Mouse (Mus musculus) ES-CJ7 (cell line): ENCODE results near the gene Ccr6.

ENCODE experiments used
- DNase-seq: peaks from one replicate; pipeline ENCODE4 v3.0.0; 2011; ENCODE audit warnings: low read depth, low spot score

The Ccr6 gene

DNA sequence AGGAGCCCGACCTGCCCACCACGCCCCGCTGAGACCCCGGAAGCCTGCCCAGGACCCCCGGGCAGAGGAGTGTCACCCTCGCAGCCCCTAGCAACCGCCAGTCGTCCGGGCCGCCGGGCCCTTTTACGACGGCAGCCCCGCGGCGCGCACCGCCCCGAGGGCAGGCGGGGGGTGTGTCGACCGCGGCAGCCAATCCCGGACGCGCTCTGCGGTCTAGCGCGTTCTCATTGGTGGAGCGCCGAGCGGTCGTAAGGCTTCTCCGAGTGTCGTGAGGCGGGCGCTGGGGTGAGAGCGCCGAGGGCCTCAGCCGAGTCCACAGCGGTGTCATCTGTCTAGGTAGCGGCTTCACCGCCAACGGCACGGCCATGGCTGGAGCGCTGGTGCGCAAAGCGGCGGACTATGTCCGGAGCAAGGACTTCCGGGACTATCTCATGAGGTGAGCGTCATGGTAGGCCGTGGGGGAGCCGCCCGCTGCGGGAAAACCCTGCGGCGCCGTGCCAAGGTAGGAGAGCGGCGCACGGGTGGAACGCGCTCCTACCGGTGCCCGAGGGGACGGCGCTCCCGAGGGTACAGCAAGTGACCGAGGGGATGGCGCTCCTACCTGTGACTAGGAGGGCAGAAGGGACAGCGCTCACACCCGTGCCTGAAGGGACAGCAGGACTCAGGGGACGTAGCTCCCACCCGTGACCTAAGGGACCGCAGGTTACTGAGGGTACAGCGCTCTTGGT lies 47.8 kb downstream of the Ccr6 start:
- DNase-seq = peak; percentile 95

DNA sequence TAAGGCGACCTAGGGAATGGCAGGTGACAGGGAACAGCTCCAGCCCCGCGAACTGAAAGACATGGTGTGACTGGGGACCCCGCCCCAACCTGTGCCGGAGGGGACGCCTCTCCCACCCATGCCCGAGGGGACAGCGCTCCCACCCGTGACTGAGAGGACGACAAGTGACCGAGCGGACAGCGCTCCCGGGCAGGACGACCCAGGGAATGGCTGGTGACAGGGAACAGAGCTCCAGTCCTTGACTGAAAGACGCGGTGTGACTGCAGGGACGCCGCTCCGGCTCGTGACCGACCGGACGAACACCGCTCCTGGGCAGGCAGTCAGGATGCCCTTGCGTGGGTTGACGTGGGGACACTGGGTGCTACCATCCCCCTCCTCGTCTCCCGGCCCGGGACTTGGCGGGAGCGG lies 48.4 kb downstream of the Ccr6 start:
- DNase-seq = peak; percentile 17

DNA sequence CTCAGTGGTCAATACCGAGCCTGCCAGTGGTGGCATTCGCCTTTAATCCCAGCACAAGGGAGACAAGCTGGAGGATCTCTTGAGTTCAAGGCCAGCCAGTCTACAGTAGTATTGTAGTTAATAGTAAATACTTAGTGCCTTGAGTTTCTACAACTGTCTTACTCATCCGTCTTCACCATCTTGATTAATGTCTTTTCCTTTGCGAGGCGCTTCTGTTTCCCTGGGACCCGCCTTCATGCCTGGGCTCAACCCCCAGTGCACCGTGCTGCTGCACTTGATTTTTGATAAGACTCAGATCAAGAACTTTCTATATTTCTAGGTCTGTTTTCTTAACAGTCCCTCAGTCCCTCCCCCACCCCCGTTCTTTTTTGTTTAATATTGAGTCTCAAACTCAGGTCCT lies 49.2 kb downstream of the Ccr6 start:
- DNase-seq = no peak

DNA sequence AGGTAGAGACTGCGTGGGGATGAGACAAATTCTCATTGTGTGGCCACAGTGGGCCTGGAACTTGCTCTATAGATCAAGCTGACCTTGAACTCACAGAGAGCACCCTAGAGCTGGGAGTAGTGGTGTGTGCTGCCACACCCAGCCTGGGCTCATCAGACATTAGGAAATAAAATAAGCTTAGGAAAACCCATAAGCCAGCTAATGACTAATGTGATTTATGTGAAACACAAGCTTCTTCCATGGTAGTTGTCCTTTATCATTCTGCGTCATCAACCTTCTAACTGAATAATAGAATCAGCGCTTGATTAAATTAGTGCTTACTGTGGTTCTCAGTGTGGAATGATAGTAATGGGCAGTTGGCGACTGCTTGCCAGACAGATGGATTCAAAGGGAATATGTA lies 51.1 kb downstream of the Ccr6 start:
- DNase-seq = no peak

DNA sequence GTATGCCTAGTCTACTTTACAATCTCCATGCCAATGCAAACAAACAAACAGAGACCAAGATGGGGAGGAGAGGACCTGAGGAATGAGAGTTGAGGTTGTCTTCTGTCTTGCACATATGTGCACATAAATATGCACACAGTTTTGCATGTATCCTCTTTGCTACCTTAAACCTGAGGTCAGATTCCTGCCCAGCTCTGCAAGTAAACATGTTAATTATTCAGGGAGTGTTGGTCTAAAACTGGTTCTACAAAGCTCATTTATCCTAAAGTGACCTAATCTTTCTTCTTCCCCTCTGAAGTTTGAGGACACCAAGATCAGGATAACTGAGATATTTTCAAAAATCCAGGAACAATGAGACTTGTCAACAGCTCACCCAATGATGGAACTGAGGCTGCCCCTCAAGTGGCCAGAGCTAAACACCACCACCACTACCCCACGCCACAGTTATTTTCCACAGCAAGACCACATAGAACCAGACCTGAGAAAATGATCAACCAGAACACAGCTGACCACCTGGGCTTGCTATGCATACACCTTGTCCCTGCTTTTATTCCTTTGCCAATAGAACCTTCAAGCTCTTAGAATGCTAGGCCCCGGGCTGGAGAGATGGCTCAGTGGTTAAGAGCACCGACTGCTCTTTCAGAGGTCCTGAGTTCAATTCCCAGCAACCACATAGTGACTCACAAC lies 54.3 kb downstream of the Ccr6 start:
- DNase-seq = no peak

DNA sequence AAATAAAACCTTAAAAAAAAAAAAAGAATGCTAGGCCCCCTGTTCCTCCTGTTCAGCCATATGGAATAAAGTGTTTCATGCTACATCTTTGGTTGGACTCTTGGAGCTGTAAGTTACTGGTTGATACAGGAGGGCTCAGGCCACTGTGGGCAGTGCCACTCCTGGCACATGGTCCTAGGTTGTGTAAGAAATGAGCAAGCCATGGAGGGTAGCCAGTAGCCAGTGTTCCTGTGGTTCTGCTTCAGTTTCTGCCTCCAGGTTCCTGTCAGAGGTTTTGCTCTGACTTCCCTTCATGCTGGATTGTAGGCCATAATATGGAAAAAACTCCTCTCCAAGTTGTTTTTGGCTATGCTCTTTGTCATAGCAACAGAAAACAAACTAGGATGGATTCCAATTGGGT lies 54.9 kb downstream of the Ccr6 start:
- DNase-seq = no peak

DNA sequence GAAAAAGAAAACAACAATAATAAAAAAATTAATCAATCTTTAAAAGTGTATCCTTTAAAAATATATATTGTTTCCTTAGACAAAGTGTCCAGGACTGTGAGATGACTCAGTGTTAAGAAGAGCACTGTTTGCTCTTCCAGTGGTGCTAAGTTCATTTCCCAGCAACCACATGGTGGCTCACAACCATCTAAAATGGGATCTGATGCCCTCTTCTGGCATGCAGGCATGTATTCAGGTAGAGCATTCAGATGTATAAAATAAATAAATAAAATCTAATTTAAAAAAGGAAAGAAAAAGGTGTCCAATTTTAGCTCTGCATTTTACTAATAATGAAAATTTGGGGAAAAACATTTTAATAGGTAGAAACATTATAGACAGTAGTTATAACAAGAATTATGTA lies 60.0 kb downstream of the Ccr6 start:
- DNase-seq = no peak

DNA sequence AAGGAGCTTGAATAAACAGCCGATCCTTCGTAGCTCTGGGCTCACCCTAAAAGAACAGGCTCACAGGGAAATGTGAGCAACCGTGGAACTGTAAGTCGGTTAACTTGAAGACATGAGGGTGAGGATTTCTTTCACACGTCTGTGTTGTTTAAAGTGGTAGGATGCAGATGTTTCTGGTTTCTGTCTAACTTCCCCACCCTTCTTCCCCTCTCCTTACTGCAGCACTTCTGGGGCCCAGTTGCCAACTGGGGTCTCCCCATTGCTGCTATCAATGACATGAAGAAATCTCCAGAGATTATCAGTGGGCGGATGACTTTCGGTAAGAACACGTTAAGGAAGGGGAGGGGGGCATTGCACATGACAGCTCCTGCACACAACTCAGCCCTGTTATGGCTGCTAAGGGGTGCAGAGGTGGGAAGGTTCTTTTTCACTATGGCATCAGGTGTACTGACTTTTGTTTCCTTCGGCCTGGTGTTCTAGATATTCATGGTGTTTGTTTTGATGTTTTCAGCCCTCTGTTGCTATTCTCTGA lies 60.5 kb downstream of the Ccr6 start:
- no peak for DNase-seq

DNA sequence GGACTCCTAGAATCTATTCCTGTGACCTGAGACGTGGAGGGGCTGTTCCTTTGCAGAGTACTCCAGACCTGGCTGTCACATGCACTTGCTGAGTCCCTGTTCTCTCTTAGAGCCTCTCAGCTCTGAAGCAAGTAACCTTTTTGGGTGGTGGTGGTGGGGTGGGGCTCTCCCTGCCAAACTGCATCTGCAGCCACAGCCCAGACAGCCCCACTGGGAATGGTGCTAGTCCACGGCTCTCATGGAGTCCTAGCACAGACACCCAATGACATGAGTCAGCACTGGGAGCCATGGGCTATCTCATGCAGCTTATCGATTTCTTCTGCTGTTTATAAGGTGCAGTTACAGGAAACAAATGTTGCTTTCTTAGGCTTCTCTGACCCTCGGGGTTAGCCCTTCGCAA lies 61.9 kb downstream of the Ccr6 start:
- DNase-seq = no peak

DNA sequence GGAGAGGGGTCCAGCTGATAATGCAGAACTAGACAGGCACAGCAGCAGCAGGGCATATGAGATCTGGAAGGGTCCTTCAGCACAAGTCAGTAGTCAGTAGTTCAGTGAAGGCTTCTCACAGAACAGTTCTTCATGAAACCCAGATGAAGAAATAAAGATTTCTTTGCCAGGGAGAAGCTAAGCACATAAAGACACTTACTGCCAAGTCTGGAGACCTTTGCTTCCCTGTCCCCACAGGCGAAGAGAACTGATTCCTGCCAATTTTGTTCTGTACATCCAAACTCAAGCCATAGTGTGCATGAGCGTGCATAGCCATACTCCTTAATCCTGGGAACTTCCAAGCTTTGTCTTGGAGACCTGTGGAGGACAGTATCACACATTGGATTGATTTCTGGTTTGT lies 62.4 kb downstream of the Ccr6 start:
- no peak for DNase-seq

DNA sequence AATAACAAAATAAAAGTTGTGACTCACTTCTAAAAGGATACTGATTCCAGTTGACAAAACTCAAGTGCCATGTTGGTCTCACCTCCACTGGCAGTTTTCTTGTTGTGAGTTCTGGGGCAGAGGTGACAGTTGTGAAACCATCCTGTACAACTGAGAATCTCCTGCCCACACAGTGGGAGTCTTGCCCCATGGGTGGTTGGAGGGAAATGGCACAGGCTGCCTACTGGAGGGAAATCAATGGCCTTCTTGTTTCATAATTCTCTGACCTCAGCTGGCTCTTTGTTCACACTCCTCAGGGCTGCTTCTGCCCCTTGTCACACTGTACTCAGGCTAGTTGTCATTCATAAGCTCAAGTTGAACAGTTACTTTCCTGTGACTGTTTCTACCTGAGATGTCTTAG lies 63.7 kb downstream of the Ccr6 start:
- DNase-seq = no peak

DNA sequence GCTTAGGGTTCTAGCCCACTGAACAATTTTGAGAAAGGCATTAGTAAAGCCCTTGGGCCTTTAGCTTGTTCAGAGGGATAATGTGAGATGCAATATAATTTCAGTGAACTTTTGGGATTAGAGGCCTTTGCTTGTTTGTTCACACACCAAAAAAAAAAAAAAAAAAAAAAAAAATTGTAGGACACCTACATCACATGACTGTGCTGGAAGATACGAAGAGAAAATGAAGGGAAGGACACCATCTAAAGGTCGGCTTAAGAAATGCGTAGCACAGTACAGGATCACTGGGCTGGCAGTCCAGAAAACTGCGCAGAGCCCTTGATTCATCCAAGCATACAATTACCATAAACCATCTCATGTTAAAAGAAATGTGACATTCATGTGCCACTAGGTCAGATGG lies 65.7 kb downstream of the Ccr6 start:
- peak; percentile 30 for DNase-seq

DNA sequence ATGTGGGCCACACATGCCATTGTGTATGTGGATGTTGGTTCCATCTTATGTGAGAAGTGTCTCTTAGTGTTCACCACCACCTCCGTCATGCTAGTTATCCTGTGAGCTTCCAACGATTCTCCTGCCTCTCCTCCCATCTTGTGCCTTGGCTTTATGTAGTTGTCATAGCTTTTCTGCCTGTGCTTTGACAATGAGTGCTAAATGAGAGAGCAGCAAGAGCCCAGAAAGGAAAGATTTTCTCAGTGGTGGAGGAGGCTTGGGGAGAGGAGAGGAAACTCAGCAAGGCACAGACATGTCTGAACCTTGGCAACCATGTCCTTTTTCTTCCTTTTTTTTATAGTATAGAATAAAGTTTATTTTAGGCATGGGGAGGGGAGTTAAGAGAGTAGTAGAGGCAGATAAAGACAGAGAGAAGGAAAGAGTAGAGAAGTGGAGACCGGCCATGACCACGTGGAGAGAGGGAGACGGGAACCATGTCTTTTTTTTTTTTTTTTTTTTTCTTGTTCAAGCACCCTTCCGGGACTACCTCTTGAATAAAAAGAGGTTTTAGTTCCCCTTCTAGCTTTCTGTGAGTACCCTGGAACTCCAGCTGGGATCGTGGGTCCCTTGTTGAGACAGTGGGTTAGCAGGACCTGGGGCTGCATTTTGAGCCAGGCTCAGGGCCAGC lies 67.1 kb downstream of the Ccr6 start:
- DNase-seq = no peak

DNA sequence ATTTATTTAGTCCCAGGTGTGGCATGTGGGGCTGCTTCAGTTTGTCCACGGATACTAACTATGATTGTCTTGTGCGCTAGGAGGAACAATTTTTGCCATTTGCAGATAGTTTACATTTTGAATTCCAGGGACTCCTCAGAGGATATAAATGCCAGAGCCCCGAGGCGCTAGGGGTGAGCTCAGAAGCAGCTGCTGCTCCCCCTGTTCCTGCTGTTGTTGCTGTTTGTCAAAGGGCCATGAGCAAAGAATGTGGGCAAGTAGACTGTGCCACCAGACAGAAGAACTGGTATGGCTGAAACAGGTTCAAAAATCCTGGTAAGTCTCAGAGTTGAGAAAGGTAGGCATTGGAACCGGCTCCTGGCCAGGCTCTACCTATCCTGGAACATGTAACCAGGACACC lies 67.8 kb downstream of the Ccr6 start:
- DNase-seq = no peak

DNA sequence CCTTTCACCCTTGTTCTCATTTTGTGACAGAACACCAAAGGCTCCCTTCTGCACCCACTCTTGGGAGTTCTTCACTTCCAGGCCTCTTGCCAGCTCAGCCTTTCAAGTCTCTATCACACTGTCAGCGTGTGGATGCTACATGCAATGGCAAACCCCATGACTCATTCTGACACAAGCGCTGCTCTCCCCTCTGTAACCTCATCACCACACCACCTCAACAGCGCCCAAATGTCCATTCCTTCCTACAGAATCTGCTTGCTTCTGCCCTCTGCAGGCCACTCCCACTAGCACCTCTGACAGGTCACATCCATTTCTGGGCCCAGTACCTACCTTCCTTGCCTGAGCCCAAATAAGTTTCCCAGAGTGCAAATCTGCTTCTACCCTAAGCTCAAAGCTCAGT lies 70.0 kb downstream of the Ccr6 start:
- peak; percentile 51 for DNase-seq
